Mouse (Mus musculus): ENCODE data around the gene B230118H07Rik. TPM values are rescaled to one million over a fixed set of nuclear protein-coding genes. Genes with fewer than 3 reads are reported as not detected.

B230118H07Rik gene
- polyA plus RNA-seq, 1 experiment, result 56.3 TPM

DNA sequence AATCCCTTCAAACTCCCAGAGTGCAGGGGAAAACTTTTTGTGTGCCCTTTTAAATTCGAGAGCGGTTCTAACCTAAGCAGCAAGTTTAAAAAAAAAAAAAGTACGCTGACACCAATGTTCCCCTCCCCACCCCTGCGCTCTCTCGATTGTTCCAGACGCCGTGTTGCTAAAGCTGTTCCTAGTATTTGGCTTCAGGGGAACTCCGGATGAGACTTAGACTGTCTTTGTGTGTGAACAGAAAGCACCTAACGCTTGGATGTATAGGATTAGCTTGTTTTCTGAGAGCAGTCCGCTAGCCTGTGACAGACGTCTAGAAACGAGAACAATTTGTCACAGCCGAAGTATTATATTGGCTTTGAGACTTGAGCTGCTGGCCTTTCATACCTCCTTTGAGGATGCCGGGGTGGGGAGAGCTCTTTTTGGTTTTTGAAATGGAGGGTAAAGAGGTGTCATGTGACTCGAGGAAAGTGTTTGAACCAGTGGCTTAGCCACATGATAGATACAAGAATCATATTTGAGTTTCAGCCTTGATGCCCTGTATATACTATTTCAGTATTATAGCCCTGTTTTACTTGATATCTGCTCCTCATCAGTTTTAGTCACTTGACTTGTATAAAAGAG, 29.9 kb upstream of the B230118H07Rik start:
- peak in 1 of 2 experiments; percentile 14 for DNase-seq
- Histone ChIP-seq H3K27me3 (ENCODE audit: control insufficient read depth, insufficient read depth, low read length) (no peaks in the 10 kb centered on the region), H3K4me1 (ENCODE audit: control insufficient read depth, insufficient read depth, low read length) (no peaks in the 10 kb centered on the region), H3K27ac (ENCODE audit: insufficient read depth, low read length) (no peak overlapping the region), H3K4me3 (replicated peaks; ENCODE audit: insufficient read depth, low read depth, low read length) (peak overlapping the region; percentile 75)
- TF ChIP-seq CTCF (IDR thresholded peaks at IDR 0.05; ENCODE audit: borderline replicate concordance, insufficient read depth, low read depth, low read length) (no peak), POLR2A (IDR thresholded peaks at IDR 0.05; ENCODE audit: borderline replicate concordance, insufficient read depth, low read length) (no peak)
- 3% methylated on average over 15 of the region's 15 CpGs for WGBS

DNA sequence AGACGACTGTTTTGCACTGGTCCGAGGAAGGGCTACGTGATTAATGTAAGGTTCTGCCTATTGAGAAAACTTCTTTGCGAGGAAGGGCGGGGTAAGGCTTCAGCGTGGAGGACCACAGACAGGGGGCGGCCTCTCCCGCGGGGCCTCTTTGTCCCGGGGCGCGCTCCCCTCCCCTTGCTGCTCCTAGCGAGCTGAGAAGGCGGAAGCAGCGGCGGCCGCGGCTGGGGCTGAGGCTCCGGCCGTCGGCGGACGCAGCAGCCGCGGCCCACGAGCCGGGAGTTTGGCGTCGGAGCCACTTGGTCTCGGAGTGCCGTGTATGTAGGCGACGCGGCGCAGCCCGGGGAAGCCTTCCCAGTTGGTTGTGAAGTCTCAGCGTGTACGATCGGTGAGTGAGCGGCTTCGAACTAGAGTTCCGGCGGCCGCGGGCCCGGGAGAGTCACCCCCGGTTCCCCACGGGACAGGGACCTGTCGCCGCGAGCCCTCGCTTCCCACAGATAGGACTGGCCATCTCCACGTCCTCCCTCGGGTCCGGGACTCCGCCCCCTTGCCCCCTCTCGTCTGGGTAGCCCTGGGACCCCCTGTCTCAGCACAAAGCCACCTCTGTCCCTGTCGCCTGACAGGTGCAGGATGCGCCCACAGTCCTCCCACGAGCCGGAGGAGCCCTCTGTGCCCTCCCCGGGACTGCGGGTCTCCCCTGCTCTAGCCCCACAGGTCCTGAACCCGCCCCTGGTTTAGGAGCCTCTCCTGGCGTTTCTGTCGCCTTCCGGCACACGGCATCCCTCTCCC, 29.1 kb upstream of the B230118H07Rik start, which contains the start of gene Traf6:
TSS of gene Traf6 (plus strand) at position 194 of the 786 bp plus-strand sequence.
- no peaks in the 10 kb centered on the region for H3K4me1 ChIP-seq (ENCODE audit: control insufficient read depth, insufficient read depth, low read length)
- H3K27me3 ChIP-seq (ENCODE audit: control insufficient read depth, insufficient read depth, low read length), result no peaks in the 10 kb centered on the region
- peak within 1 kb of the TSS; percentile 75 for H3K4me3 ChIP-seq (replicated peaks; ENCODE audit: insufficient read depth, low read depth, low read length)
- peak; percentile 78 to 81 for DNase-seq
- WGBS, result under 1% methylated on average over 68 of the region's 68 CpGs
- TF ChIP-seq POLR2A (IDR thresholded peaks at IDR 0.05; ENCODE audit: borderline replicate concordance, insufficient read depth, low read length) (peak; percentile 35; the same call in 1 of the 2 replicates), CTCF (IDR thresholded peaks at IDR 0.05; ENCODE audit: borderline replicate concordance, insufficient read depth, low read depth, low read length) (peak; percentile 40; the same call in 1 of the 2 replicates)
- no peak within 1 kb of the TSS; the same call in 1 of the 2 replicates for H3K27ac ChIP-seq (ENCODE audit: insufficient read depth, low read length)

- Histone ChIP-seq H3K27me3 (ENCODE audit: control insufficient read depth, insufficient read depth, low read length) (no peaks in the 10 kb centered on the region; the same call in 1 of the 2 replicates), H3K4me1 (ENCODE audit: control insufficient read depth, insufficient read depth, low read length) (no peaks in the 10 kb centered on the region), H3K4me3 (replicated peaks; ENCODE audit: insufficient read depth, low read depth, low read length) (no peak overlapping the region), H3K27ac (ENCODE audit: insufficient read depth, low read length) (no peak overlapping the region)
- WGBS, result 12% methylated on average over 3 of the region's 3 CpGs
- TF ChIP-seq CTCF (IDR thresholded peaks at IDR 0.05; ENCODE audit: borderline replicate concordance, insufficient read depth, low read depth, low read length) (no peak), POLR2A (IDR thresholded peaks at IDR 0.05; ENCODE audit: borderline replicate concordance, insufficient read depth, low read length) (no peak)
- DNase-seq, result peak in 1 of 2 experiments; percentile 35
These were observed 24.2 kb upstream of the B230118H07Rik start for GRCm38 (mm10) chr2:101673547-101673946.

DNA sequence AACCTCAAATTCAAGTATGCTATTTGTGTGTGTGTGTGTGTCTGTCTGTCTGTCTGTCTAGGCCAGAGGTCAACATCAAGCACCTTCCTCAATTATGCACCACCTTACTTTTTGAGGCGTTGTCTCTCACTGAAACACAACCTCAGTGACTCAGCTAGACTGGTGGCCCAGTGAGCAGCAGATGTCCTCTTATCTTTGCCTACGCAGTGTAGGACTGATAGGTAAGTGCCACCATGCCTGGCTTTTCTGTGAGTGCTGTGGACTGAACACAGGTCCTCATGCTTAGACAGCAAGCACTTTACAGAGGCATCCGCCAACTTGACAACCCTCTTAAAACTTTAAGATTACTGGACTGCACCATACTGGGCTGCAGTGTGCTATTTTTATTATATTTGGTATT, 19.4 kb upstream of the B230118H07Rik start:
- WGBS, result 95% methylated on average over 3 of the region's 3 CpGs
- Histone ChIP-seq H3K27ac (ENCODE audit: insufficient read depth, low read length) (no peak overlapping the region), H3K4me3 (replicated peaks; ENCODE audit: insufficient read depth, low read depth, low read length) (no peak overlapping the region), H3K27me3 (ENCODE audit: control insufficient read depth, insufficient read depth, low read length) (no peaks in the 10 kb centered on the region; the same call in 1 of the 2 replicates), H3K4me1 (ENCODE audit: control insufficient read depth, insufficient read depth, low read length) (no peaks in the 10 kb centered on the region)
- no peak for DNase-seq
- no peak for TF ChIP-seq POLR2A (IDR thresholded peaks at IDR 0.05; ENCODE audit: borderline replicate concordance, insufficient read depth, low read length)
- TF ChIP-seq CTCF (IDR thresholded peaks at IDR 0.05; ENCODE audit: borderline replicate concordance, insufficient read depth, low read depth, low read length), result no peak

DNA sequence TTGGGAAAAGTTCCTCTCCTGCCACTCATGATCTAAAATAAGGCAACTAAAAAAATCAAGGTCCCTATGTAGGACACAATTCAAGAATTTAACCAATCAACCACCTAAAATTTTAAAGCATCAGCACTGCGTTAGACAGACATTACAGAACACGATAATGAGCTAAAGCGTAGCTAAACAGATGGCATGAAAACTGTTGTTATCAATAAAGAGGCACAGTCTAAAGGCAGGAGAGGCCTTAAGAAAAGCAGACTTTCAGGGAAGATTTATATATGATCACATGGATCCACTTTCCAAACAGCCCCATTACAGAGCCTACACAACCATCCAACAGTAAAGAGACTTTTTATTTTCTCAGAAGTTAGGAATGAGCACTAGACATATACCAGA, 16.4 kb upstream of the B230118H07Rik start:
- Histone ChIP-seq H3K4me3 (replicated peaks; ENCODE audit: insufficient read depth, low read depth, low read length) (no peak overlapping the region), H3K27me3 (ENCODE audit: control insufficient read depth, insufficient read depth, low read length) (no peaks in the 10 kb centered on the region), H3K27ac (ENCODE audit: insufficient read depth, low read length) (no peak overlapping the region; the same call in 1 of the 2 replicates), H3K4me1 (ENCODE audit: control insufficient read depth, insufficient read depth, low read length) (no peaks in the 10 kb centered on the region)
- no peak for DNase-seq
- TF ChIP-seq POLR2A (IDR thresholded peaks at IDR 0.05; ENCODE audit: borderline replicate concordance, insufficient read depth, low read length) (no peak), CTCF (IDR thresholded peaks at IDR 0.05; ENCODE audit: borderline replicate concordance, insufficient read depth, low read depth, low read length) (no peak)
- WGBS, result 80% methylated on average over 3 of the region's 3 CpGs

- Histone ChIP-seq H3K4me3 (replicated peaks; ENCODE audit: insufficient read depth, low read depth, low read length) (no peak overlapping the region), H3K27ac (ENCODE audit: insufficient read depth, low read length) (no peak overlapping the region), H3K27me3 (ENCODE audit: control insufficient read depth, insufficient read depth, low read length) (no peaks in the 10 kb centered on the region), H3K4me1 (ENCODE audit: control insufficient read depth, insufficient read depth, low read length) (no peaks in the 10 kb centered on the region)
- TF ChIP-seq POLR2A (IDR thresholded peaks at IDR 0.05; ENCODE audit: borderline replicate concordance, insufficient read depth, low read length) (no peak), CTCF (IDR thresholded peaks at IDR 0.05; ENCODE audit: borderline replicate concordance, insufficient read depth, low read depth, low read length) (peak; percentile 90)
- 24% methylated on average over 9 of the region's 9 CpGs for WGBS
- peak; percentile 73 to 77 for DNase-seq
These were observed 15.8 kb upstream of the B230118H07Rik start for GRCm38 (mm10) chr2:101665058-101665702.

- 82% methylated on average over 2 of the region's 2 CpGs for WGBS
- H3K27ac ChIP-seq (ENCODE audit: insufficient read depth, low read length), result no peak overlapping the region
- no peaks in the 10 kb centered on the region for H3K27me3 ChIP-seq (ENCODE audit: control insufficient read depth, insufficient read depth, low read length)
- no peak overlapping the region for H3K4me3 ChIP-seq (replicated peaks; ENCODE audit: insufficient read depth, low read depth, low read length)
- DNase-seq, result no peak
- TF ChIP-seq POLR2A (IDR thresholded peaks at IDR 0.05; ENCODE audit: borderline replicate concordance, insufficient read depth, low read length) (no peak), CTCF (IDR thresholded peaks at IDR 0.05; ENCODE audit: borderline replicate concordance, insufficient read depth, low read depth, low read length) (no peak)
- H3K4me1 ChIP-seq (ENCODE audit: control insufficient read depth, insufficient read depth, low read length), result no peaks in the 10 kb centered on the region
These were observed 11.2 kb upstream of the B230118H07Rik start for GRCm38 (mm10) chr2:101660536-101660935.
